Mouse (Mus musculus) kidney, adult 2 months (tissue): ENCODE measurements around the gene Dnajc8.

Experiments used
- CTCF ChIP-seq: fragments of 200-500 bp; conservative IDR thresholded peaks from 2 replicates; pipeline ENCODE4 v1.5.1; 2011; ENCODE audit warnings: low read depth, mild to moderate bottlenecking, control low read depth, low read length, moderate library complexity, mixed read lengths; ENCODE audit not compliant: insufficient read depth, insufficient read length
- POLR2A ChIP-seq: fragments of 200-500 bp; IDR thresholded peaks from one replicate; pipeline ENCODE4 v1.6.1; 2011; ENCODE audit warnings: low read depth, low read length, control low read depth

- TF ChIP-seq CTCF (no peak), POLR2A (no peak)
Measured at GRCm38 (mm10) chr4:132494271-132494918, 41.0 kb upstream of the Dnajc8 start.
